Mouse (Mus musculus) hindbrain, embryonic 11.5 days (tissue): ENCODE measurements around the gene Nhs. TPM values are rescaled to one million over a fixed set of nuclear protein-coding genes. Genes with fewer than 3 reads are reported as not detected.
A peak's percentile ranks its signal among the peaks of the same experiment; 100 is the strongest.
"Not testable (repeated sequence)": the region's sequence is repeated elsewhere in the genome, so short reads cannot be mapped to it uniquely, and the experiment has no call there.

Experiments used
- ATAC-seq: fragments of 200-750 bp; cut with Nextera tagmentation; 2 replicates; pipeline ENCODE4 v1.8.0; 2017; ENCODE audit warnings: mild to moderate bottlenecking, moderate TSS enrichment, moderate library complexity; ENCODE audit not compliant: low FRiP score
- DNase-seq: peaks from one replicate; pipeline ENCODE4 v3.0.0-alpha.2; 2015; ENCODE audit warnings: low spot score
- H3K27ac ChIP-seq: fragments of 300-500 bp; sonication (generic); 2 replicates; pipeline ENCODE4 v1.5.1; 2014; ENCODE audit warnings: mild to moderate bottlenecking, low read depth, low read length
- H3K27me3 ChIP-seq: fragments of 300-500 bp; sonication (generic); 2 replicates; pipeline ENCODE4 v1.6.1; 2014; ENCODE audit warnings: mild to moderate bottlenecking, low read length, moderate library complexity, mixed read lengths; ENCODE audit not compliant: control insufficient read depth, insufficient read depth
- H3K36me3 ChIP-seq: fragments of 300-500 bp; sonication (generic); 2 replicates; pipeline ENCODE4 v1.6.1; 2014; ENCODE audit warnings: mild to moderate bottlenecking, low read length, moderate library complexity, mixed read lengths; ENCODE audit not compliant: control insufficient read depth, insufficient read depth
- H3K4me1 ChIP-seq: fragments of 300-500 bp; sonication (generic); replicated peaks from 2 replicates; pipeline ENCODE4 v1.6.1; 2014; ENCODE audit warnings: low read length, mixed read lengths; ENCODE audit not compliant: control insufficient read depth, insufficient read depth
- H3K4me2 ChIP-seq: fragments of 300-500 bp; sonication (generic); replicated peaks from 2 replicates; pipeline ENCODE4 v1.6.1; 2014; ENCODE audit warnings: mild to moderate bottlenecking, low read depth, low read length
- H3K4me3 ChIP-seq: fragments of 300-500 bp; sonication (generic); 2 replicates; pipeline ENCODE4 v1.5.1; 2014; ENCODE audit warnings: low read depth, low read length
- H3K9ac ChIP-seq: fragments of 300-500 bp; sonication (generic); 2 replicates; pipeline ENCODE4 v1.6.1; 2014; ENCODE audit warnings: low read depth, low read length
- H3K9me3 ChIP-seq: fragments of 300-500 bp; sonication (generic); 2 replicates; pipeline ENCODE4 v1.6.1; 2016; ENCODE audit warnings: low read length; ENCODE audit not compliant: control insufficient read depth
- WGBS: fragments of 180-500 bp; shearing (Covaris S2); extraction: QIAGEN DNeasy Blood & Tissue Kit; methylation state at CpG from one replicate; pipeline ENCODE4 v1.1.7; 2014; 5-methylcytosine and 5-hydroxymethylcytosine counted together
- polyA plus RNA-seq: library from polyadenylated mRNA; unstranded; fragments of >200 nt; fragmentation: Nextera tagmentation; extraction: Ambion mirVana; gene quantifications from 2 replicates; pipeline ENCODE4 v1.2.1, GENCODE M21; 2014

The Nhs gene
- polyA plus RNA-seq, 1 experiment from 2014 or later: 4.6 TPM

- WGBS: 77% methylated on average over 2 of the region's 2 CpGs
- no peak for ATAC-seq
These were observed 265.1 kb downstream of the Nhs start for GRCm38 (mm10) chrX:161894442-161894841.

DNA sequence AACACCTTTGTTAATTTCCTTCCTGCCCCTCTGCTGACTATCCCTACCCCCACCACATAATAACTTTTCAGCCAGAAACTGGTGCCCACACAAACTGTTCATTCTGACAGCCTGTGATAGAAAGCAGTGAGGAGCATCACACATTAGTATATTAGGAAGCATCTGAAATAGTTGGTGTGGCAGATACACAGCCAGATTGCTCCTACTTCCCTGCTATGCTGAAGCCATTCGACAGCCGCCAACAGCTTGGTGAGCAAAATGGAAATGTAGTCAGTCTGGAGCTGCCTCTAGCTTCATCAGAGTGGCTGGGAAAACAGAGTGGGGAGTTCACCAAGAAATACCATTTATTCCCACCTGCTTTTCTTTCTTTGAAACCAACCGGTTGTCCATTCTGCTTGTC is 275.9 kb downstream of the Nhs start:
- peaks cover 2% of the 10 kb centered on the region; the same call in 1 of the 2 replicates for H3K27me3 ChIP-seq
- no peak for ATAC-seq

More at GRCm38 (mm10) chrX:161894442-161894841, 265.1 kb downstream of the Nhs start:
- H3K4me1 ChIP-seq: no peaks in the 10 kb centered on the region
- no peaks in the 10 kb centered on the region for H3K36me3 ChIP-seq
- H3K9me3 ChIP-seq: no peaks in the 10 kb centered on the region
- H3K4me3 ChIP-seq: no peak overlapping the region
- peaks cover 6% of the 10 kb centered on the region for H3K27me3 ChIP-seq
- no peak overlapping the region for H3K4me2 ChIP-seq
- H3K9ac ChIP-seq: no peak overlapping the region
- DNase-seq: no peak
- no peak overlapping the region for H3K27ac ChIP-seq

DNA sequence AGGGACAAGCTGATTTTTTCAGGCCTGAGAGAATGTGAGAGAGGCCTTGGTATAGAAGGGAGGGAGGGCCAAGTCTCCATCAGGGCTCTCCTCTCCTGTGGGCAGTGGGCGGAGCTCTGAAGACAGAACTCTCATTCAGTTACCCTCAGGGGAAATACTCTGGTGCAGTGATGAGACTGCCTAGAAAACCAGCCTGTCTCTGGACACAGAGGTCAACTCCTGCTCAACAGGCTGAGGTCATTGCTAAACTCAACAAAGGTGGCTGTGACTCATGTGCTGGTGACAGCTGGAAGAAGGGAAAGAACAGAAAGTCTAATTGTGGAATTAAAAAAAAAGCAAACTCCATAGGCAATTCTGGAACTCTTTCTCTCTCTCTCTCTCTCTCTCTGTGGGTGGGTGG is 282.4 kb downstream of the Nhs start:
- WGBS: 92% methylated on average over 1 of the region's 1 CpGs
- peak; percentile 1 for DNase-seq
- no peaks in the 10 kb centered on the region for H3K9me3 ChIP-seq

More for the DNA sequence above, 275.9 kb downstream of the Nhs start:
- H3K27ac ChIP-seq: no peak overlapping the region
- H3K4me2 ChIP-seq: no peak overlapping the region
- H3K9me3 ChIP-seq: no peaks in the 10 kb centered on the region
- H3K9ac ChIP-seq: no peak overlapping the region
- DNase-seq: no peak
- 96% methylated on average over 3 of the region's 3 CpGs for WGBS
- no peaks in the 10 kb centered on the region for H3K36me3 ChIP-seq
- no peak overlapping the region for H3K4me3 ChIP-seq
- no peaks in the 10 kb centered on the region for H3K4me1 ChIP-seq

DNA sequence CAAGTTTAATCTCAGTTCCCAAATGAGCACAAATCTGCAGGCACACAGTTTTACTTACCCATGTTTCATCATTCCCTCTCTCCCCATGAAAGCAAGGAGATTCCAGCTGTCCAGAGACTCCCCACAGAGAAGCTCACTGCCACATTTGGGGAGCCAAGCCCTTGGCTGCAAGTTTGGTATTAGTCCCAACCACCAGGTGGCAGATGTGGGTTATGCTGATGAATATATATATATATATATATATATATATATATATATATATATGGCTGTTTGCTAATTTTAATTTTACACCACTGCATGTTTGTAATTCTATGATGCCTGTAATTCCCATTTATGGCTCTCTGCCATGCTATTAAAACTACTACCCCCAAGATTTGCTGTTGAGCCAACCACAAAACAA is 286.0 kb downstream of the Nhs start:
- Histone ChIP-seq H3K36me3 (no peaks in the 10 kb centered on the region), H3K4me2 (no peak overlapping the region), H3K9ac (no peak overlapping the region), H3K9me3 (no peaks in the 10 kb centered on the region), H3K27ac (no peak overlapping the region), H3K4me3 (no peak overlapping the region), H3K4me1 (no peaks in the 10 kb centered on the region), H3K27me3 (peaks cover 2% of the 10 kb centered on the region; the same call in 1 of the 2 replicates)
- DNase-seq (peak; percentile 18), ATAC-seq (no peak)

More for the DNA sequence above, 282.4 kb downstream of the Nhs start:
- Histone ChIP-seq H3K27ac (no peak overlapping the region), H3K4me3 (no peak overlapping the region), H3K4me1 (no peaks in the 10 kb centered on the region), H3K9ac (no peak overlapping the region), H3K36me3 (no peaks in the 10 kb centered on the region), H3K27me3 (0 out of 2 replicates have a peak, but pooled peaks cover 2% of the 10 kb centered on the region), H3K4me2 (no peak overlapping the region)
- 0 out of 2 replicates have a peak, but pooled peaks have one; percentile 30 for ATAC-seq

- no peak for DNase-seq
- no peak overlapping the region for H3K4me2 ChIP-seq
- no peaks in the 10 kb centered on the region for H3K36me3 ChIP-seq
- no peak overlapping the region for H3K9ac ChIP-seq
- H3K4me1 ChIP-seq: no peaks in the 10 kb centered on the region
- no peak overlapping the region for H3K27ac ChIP-seq
- ATAC-seq: no peak
- H3K4me3 ChIP-seq: no peak overlapping the region
- peaks cover 4% of the 10 kb centered on the region for H3K27me3 ChIP-seq
- WGBS: 93% methylated on average over 7 of the region's 7 CpGs
- H3K9me3 ChIP-seq: no peaks in the 10 kb centered on the region
These were observed 288.2 kb downstream of the Nhs start for GRCm38 (mm10) chrX:161871306-161871705.

DNA sequence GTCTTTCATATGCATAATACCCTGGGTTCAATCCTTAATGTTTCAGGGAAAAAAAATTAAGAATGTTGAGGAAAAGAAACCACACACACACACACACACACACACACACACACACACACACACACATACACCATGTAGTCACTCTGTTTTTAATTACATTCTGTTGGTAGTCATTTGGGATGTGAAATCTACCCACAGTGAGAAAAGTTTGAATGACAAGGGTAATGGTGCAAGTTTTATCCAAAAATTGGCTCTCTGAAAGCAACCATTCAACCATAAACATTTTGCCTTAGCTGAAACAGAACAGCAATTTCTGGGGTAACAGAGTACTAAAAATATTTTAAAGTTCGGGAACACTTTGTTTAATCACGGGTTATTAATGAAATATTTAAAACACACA is 303.9 kb downstream of the Nhs start:
- no peaks in the 10 kb centered on the region for H3K9me3 ChIP-seq
- no peaks in the 10 kb centered on the region for H3K4me1 ChIP-seq
- 93% methylated on average over 2 of the region's 2 CpGs for WGBS
- H3K27ac ChIP-seq: no peak overlapping the region
- H3K4me3 ChIP-seq: no peak overlapping the region
- ATAC-seq (no peak), DNase-seq (no peak)
- peaks cover 6% of the 10 kb centered on the region; the same call in 1 of the 2 replicates for H3K27me3 ChIP-seq
- H3K4me2 ChIP-seq: no peak overlapping the region
- no peaks in the 10 kb centered on the region for H3K36me3 ChIP-seq
- H3K9ac ChIP-seq: no peak overlapping the region

DNA sequence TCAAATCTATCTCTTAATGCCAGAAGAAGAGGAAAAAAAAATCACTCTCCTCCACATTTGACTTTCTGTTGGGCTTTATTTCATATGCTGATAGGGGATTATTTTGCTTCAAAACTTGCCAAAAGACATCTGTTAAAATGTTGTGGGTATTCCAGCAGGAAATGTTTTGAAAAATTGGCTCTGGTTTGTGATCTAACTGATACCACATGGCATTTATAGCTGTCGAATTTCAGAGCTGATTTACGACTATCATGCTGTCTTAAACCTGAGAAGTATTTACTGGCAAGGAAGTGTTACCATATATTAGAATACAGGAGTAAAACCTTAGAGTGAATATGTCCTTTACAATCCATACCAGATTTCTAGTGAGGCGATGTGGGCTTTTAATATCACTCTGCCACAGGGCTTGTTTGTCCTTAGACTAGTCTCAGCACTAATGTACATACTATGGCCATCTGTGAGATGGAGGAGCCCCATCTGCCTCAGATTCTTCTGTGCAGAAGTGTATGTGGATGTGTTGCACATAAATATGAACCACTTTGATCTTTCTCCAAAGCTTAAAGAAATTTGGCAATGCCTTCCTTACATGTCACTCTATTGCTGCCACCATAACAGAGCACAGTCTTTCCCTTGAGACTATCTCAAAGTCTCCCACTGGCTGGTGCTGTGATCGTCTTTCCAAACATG is 305.8 kb downstream of the Nhs start:
- Histone ChIP-seq H3K9me3 (no peaks in the 10 kb centered on the region), H3K4me2 (no peak overlapping the region), H3K36me3 (no peaks in the 10 kb centered on the region), H3K27ac (no peak overlapping the region), H3K9ac (no peak overlapping the region), H3K27me3 (peaks cover 4% of the 10 kb centered on the region; the same call in 1 of the 2 replicates), H3K4me1 (no peaks in the 10 kb centered on the region), H3K4me3 (no peak overlapping the region)
- DNase-seq (no peak), ATAC-seq (no peak)
- 83% methylated on average over 4 of the region's 4 CpGs for WGBS

GRCm38 (mm10) chrX:161826186-161826585 is 333.3 kb downstream of the Nhs start:
- 14% methylated on average over 2 of the region's 2 CpGs for WGBS

DNA sequence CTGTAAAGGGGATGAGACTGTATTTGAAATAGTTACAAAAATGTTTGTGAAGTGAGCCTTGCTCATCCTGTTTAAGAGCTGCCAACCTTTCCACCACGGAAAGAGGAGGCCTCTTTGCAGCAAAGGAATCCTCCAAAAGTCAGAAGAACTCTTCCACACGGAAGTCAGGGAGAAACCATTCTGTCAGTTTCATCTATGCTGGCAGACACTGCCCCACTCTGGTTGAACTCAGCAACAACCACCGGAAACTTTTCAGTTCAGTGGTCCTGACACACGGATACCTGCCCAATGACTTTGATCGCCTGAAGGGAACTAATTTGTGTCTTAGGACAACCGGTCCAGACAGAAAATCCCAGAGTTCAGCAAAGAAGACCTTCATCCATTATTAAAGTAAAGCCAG is 369.3 kb downstream of the Nhs start:
- H3K9me3 ChIP-seq: no peaks in the 10 kb centered on the region
- no peak overlapping the region for H3K9ac ChIP-seq
- H3K27ac ChIP-seq: no peak overlapping the region
- no peak overlapping the region for H3K4me3 ChIP-seq
- no peaks in the 10 kb centered on the region for H3K4me1 ChIP-seq
- ATAC-seq (no peak), DNase-seq (peak; percentile 18)
- no peak overlapping the region for H3K4me2 ChIP-seq
- WGBS: 27% methylated on average over 6 of the region's 6 CpGs
- H3K27me3 ChIP-seq: peaks cover 9% of the 10 kb centered on the region
- no peaks in the 10 kb centered on the region for H3K36me3 ChIP-seq

More at GRCm38 (mm10) chrX:161826186-161826585, 333.3 kb downstream of the Nhs start:
- H3K4me2 ChIP-seq, H3K27ac ChIP-seq, H3K4me3 ChIP-seq, H3K27me3 ChIP-seq, H3K9me3 ChIP-seq, H3K36me3 ChIP-seq, H3K9ac ChIP-seq, H3K4me1 ChIP-seq, ATAC-seq: not testable (repeated sequence)
- peak; percentile 66 for DNase-seq
